ENCODE assay signal across 13 mouse cellular contexts in the genomic region with DNA sequence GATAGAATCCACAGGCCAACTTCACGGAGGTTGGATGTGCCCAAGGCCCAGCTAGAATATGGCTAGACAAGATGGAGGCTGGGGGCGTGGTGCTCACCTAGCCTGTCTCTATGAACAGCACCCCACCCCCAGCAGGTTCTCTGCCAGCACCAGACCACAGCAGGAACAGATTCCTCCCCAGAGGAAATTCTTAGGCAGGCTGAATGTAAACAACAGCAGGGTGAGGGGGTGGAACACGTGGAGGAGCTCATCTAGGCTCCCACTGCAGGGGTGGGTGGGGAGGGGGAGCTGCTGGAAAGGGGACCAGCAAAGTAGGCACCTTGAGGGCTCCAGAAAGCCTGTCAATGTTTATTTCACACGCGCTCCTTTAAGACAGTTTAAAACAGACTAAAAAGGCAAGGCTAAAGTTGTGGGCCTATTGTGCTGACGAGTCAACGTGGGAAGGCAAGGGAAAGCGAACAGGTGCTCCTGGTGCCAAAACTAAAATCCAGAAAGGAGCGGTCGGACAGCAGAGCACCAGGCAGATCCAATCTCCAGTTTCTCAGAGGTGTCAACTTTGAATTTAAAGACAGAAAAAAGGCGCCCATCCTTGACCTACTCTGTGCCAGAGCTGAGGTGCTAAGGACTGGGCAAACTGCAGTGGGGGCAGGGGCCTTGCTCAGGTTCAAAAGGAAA. TPM values are rescaled to one million over a fixed set of nuclear protein-coding genes. Genes with fewer than 3 reads are reported as not detected.
DNase-seq lines count a peak whose midpoint lies in the region; ATAC-seq lines count a peak whose summit lies in the region.
"Had no signal": no experiment of that assay in that cellular context is flagged by ENCODE, and none has a peak within 500 bp of the region (broad histone marks: within the 10 kb centered on the region; RNA-seq: fewer than 3 reads in every experiment).

No protein-coding gene starts in this region.

- ATAC-seq in forebrain, embryonic 15.5 days (replicated peaks) = no peak
- ATAC-seq in hindbrain, embryonic 13.5 days (ENCODE audit: low FRiP score) = no peak
- ATAC-seq: liver, embryonic 12.5 days had no signal

- 68% methylated on average over 11 of the region's 11 CpGs for WGBS in forebrain, embryonic 15.5 days
- WGBS in hindbrain, embryonic 13.5 days = 77% methylated on average over 11 of the region's 11 CpGs

- no peaks in the 10 kb centered on the region; the same call in 1 of the 2 replicates for H3K36me3 ChIP-seq in forebrain, embryonic 15.5 days
- peaks cover 14% of the 10 kb centered on the region; the same call in 1 of the 2 replicates for H3K36me3 ChIP-seq in hindbrain, embryonic 13.5 days

- H3K9ac ChIP-seq in forebrain, embryonic 15.5 days (replicated peaks) = no peak overlapping the region
- H3K9ac ChIP-seq in hindbrain, embryonic 13.5 days = no peak overlapping the region
- H3K9ac ChIP-seq: embryonic facial prominence, embryonic 12.5 days; liver, embryonic 12.5 days had no signal

- H3K4me2 ChIP-seq in forebrain, embryonic 15.5 days (replicated peaks) = no peak overlapping the region
- no peak overlapping the region for H3K4me2 ChIP-seq in hindbrain, embryonic 13.5 days
- H3K4me2 ChIP-seq: embryonic facial prominence, embryonic 12.5 days; liver, embryonic 12.5 days had no signal

- no peaks in the 10 kb centered on the region for H3K9me3 ChIP-seq in forebrain, embryonic 15.5 days
- no peaks in the 10 kb centered on the region for H3K9me3 ChIP-seq in hindbrain, embryonic 13.5 days
- H3K9me3 ChIP-seq: embryonic facial prominence, embryonic 12.5 days; liver, embryonic 12.5 days had no signal

- no peak overlapping the region for H3K4me3 ChIP-seq in forebrain, embryonic 15.5 days
- H3K4me3 ChIP-seq in hindbrain, embryonic 13.5 days = no peak overlapping the region
- H3K4me3 ChIP-seq: embryonic facial prominence, embryonic 12.5 days; liver, embryonic 12.5 days had no signal

- DNase-seq in kidney, postnatal 10 days = peak; percentile 39
- no peak for DNase-seq in kidney, postnatal 25 days
- peak; percentile 62 to 75 for DNase-seq in right cerebral cortex, adult 2 months (ENCODE audit: low spot score in 2 of 2)
- DNase-seq in right cerebral cortex, postnatal 4 days = no peak
- peak; percentile 68 for DNase-seq in lung, postnatal 10 days
- no peak for DNase-seq in adrenal gland, adult 2 months
- DNase-seq: cerebellum, postnatal 10 days; heart, postnatal 4 days had no signal

- H3K27ac ChIP-seq in forebrain, embryonic 15.5 days (replicated peaks) = no peak overlapping the region
- H3K27ac ChIP-seq in hindbrain, embryonic 13.5 days = no peak overlapping the region
- H3K27ac ChIP-seq: embryonic facial prominence, embryonic 12.5 days; liver, embryonic 12.5 days had no signal

- peaks cover 40% of the 10 kb centered on the region for H3K4me1 ChIP-seq in forebrain, embryonic 15.5 days
- peaks cover 33% of the 10 kb centered on the region for H3K4me1 ChIP-seq in hindbrain, embryonic 13.5 days (replicated peaks)

- no peaks in the 10 kb centered on the region for H3K27me3 ChIP-seq in forebrain, embryonic 15.5 days
- peaks cover 23% of the 10 kb centered on the region for H3K27me3 ChIP-seq in hindbrain, embryonic 13.5 days

RNA-seq across cellular contexts. Expression of a gene that starts 2.1 kb away (rescaled TPM):
- polyA plus RNA-seq in forebrain, embryonic 15.5 days (2015; fragmentation: Nextera tagmentation; extraction: Ambion mirVana) = 8.4 and 9.9 TPM in 2 replicates
- total RNA-seq in adrenal gland, adult 2 months (2021) = under 1 TPM; 0.12 to 0.38 TPM
- polyA plus RNA-seq in adrenal gland, adult 2 months (2012; rRNA removed) = 0.25 and 0.28 TPM in 2 replicates
- 5.1 and 6.8 TPM in 2 replicates for polyA plus RNA-seq in hindbrain, embryonic 13.5 days (2015; fragmentation: Nextera tagmentation; extraction: Ambion mirVana)
- polyA plus RNA-seq: C2C12 had no signal

RNA-seq across cellular contexts. Expression of a gene that starts 34.3 kb away (rescaled TPM):
- 93.6 and 94.5 TPM in 2 replicates for polyA plus RNA-seq in forebrain, embryonic 15.5 days (2015; fragmentation: Nextera tagmentation; extraction: Ambion mirVana)
- 10 to 100 TPM; 55.8 to 85.1 TPM for total RNA-seq in adrenal gland, adult 2 months (2021)
- polyA plus RNA-seq in adrenal gland, adult 2 months (2012; rRNA removed) = 5.4 and 8.2 TPM in 2 replicates
- polyA plus RNA-seq in hindbrain, embryonic 13.5 days (2015; fragmentation: Nextera tagmentation; extraction: Ambion mirVana) = 86.8 and 88.0 TPM in 2 replicates

Comparison
In these comparisons a context has a peak if more than half of its experiments do, and no peak if none do; other contexts are left out.
1. DNase-seq: peak in kidney, postnatal 10 days (single experiment), right cerebral cortex, adult 2 months (2 of 2) and lung, postnatal 10 days (single experiment); none in kidney, postnatal 25 days (0 of 2), right cerebral cortex, postnatal 4 days (single experiment) and adrenal gland, adult 2 months (single experiment).